Mouse (Mus musculus) retina, adult 2 months (tissue): Measurements from ENCODE around the gene Dhx33.

Source experiments
- DNase-seq: peaks from one replicate; pipeline ENCODE4 v3.0.0-alpha.2; 2012; ENCODE audit warnings: low read depth, low spot score

Gene Dhx33

GRCm38 (mm10) chr11:70982030-70982429, 22.2 kb downstream of the Dhx33 start:
- DNase-seq: no peak

DNA sequence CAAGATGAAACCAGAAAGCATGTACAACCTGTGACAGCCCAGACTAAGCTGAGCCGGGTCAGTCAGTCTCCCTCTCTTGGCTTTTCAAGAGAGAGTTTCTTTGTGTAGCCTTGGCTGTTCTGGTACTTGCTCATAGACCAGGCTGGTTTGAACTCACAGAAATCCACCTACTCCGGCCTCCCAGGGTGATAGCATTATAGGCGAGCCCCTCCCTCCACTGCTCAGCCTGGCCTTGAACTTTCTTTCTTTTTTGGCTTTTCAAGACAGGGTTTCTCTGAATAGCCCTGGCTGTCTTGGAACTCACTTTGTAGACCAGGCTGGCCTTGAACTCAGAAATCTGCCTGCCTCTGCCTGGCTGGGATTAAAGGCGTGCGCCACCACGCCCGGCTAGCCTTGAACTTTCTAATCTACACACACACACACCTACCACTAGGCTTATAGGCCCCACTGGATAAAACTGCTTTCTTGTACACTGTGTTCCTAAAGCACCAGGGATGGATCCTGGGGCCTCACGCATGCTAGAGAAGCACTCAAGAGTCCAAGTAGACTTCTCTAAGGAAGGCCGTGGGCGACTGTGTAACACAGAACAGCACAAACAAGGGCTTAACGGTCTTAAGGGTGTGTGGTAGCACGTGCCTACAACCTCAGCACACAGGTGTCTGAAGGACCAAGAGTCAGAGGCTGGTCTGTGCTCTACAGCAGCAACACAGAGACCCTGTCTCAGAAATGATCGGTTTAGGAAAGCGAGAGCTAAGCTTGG, 23.3 kb downstream of the Dhx33 start:
- no peak for DNase-seq

GRCm38 (mm10) chr11:70980232-70980631, 24.0 kb downstream of the Dhx33 start:
- no peak for DNase-seq

- DNase-seq: no peak
Observed at GRCm38 (mm10) chr11:70977293-70977692, 26.9 kb downstream of the Dhx33 start.

- DNase-seq: no peak
Observed at GRCm38 (mm10) chr11:70975193-70975592, 29.0 kb downstream of the Dhx33 start.

DNA sequence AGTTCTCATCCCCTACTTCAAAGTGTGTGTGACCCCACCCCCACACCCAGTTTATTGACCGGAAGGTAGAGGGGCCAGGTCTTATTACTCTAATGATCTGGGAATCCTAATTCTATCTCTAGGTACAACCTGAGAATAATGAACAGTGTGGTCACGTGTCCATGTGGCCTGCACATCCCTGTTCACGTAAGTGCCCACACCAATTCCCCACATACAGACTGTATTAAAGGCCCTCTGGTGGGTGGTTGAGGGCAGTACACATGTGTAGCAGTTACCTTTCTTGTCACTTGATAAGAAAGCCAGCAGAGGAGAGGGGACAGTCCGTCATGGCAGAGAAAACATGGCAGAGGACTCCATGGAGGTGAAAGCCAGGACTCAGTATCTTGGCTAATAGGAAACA, 30.3 kb downstream of the Dhx33 start:
- DNase-seq: no peak

- DNase-seq: no peak
Observed at GRCm38 (mm10) chr11:70972586-70972985, 31.7 kb downstream of the Dhx33 start.

DNA sequence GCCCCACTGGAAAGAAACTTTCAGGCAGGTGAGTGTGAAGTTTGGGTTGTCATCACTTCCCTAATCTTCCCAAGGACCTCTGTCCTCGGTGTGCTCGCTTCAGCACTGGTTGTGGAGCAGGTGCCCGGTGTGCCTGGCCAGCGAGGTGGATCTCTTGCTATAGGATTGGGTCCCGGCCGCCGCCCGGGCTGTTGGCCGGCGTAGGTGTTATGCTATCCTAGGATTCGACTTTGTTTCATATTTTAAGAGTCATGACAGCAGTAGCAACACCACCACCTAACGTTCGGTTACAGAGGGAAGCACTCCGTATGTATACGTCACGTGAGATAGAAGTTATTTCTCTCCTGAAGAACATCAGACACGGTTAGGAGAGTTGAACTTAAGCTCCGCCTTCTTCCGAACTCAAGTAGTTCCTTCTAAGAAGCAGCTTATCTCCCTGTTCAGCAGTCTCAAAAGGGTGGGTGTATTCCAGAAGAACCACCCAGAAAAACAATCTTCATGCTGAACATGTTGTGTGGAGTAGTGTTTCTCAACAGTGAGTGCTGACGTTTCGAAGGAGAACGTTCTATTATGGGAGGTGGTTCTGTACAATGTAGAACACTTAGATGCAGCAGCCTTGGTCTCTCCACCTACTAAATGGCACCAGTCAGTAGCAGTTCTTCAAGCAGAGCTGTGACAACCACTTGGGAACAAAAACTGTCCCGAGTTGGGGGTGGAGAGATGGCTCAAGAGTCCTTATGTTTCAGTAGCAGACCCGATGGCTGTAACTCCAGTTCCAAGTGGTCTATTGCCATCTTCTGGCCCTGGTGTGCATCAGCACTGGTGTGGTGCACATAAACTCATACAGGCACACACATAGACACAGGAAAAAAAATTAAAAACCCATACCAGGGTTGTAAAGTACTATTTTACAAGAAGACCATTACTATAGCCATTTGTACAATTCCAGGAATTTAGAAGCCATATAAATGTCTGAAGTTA, 33.4 kb downstream of the Dhx33 start:
- DNase-seq: no peak

DNA sequence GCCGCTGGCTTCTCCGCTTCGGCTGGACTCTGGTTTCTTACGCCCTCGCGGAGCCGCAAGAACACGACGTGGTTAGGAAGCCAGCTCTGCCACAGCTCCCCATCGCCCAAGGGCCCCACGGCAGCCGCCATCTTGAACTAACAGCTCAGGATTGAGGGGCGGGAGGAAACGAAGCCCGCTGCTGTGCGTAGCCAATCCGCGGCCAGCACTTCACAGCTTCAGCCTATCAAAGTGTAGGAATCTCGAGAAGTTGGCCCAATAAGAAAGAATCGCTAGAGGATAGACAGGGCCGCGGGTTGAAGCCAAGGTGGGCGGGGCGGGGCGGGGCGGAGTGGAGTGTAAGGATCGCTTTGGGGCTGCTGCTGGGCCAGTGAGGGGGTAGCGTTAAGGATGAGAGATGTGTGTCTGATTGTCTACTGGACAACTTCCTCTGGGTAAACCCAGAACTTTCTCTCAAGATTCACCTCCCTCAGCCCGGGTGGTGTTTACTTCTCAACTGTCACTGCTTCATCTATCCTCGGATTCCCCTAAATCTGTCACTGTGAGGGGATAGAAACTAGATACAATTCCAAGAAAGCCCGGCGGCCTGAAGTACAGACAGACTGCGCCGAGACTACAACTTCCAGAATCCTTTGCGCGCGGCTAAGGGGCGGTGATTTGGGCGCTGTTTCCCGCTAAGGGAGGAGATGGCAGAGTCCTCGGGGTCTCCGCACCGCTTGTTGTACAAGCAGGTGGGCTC, 34.2 kb downstream of the Dhx33 start, which contains the start of the genes Nup88 and Rpain:
Gene Nup88, minus strand, starts transcription at position 153 of the 739 bp plus-strand sequence.
Gene Rpain, plus strand, starts transcription at position 393 of the 739 bp plus-strand sequence.
- DNase-seq: peak; percentile 89

GRCm38 (mm10) chr11:70969271-70969794, 34.9 kb downstream of the Dhx33 start:
- DNase-seq: no peak

DNA sequence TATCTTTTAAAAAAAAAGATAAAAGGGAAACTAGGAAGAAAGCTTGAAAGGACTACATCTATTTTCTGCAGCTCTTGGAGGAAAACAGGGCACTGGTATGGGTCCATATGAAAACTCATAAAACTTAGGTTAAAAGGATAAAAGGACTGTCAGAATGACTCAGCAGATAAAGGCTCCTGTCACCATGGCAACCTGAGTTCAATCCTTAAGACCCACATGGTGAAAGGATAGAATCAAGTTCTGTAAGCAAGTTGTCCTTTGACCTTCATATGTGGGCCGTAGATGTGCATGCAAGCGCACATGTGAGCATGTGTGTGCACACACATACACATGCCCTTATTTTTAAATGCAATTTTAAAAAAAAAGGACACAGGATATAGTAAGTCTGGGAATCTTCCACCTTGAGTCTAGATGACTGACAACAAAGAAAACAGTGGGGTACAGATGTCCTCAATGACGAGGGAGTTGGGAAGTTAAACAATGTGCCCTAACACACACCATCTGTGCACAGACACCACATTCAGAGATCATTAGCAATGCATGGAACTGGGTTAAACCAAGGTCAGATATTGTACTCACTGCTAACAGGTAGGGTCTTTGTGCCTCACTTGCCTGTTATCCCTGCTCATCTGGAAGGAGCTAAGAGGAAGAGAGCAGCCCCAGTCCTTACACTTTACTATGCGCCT, 39.9 kb downstream of the Dhx33 start:
- DNase-seq: no peak

DNA sequence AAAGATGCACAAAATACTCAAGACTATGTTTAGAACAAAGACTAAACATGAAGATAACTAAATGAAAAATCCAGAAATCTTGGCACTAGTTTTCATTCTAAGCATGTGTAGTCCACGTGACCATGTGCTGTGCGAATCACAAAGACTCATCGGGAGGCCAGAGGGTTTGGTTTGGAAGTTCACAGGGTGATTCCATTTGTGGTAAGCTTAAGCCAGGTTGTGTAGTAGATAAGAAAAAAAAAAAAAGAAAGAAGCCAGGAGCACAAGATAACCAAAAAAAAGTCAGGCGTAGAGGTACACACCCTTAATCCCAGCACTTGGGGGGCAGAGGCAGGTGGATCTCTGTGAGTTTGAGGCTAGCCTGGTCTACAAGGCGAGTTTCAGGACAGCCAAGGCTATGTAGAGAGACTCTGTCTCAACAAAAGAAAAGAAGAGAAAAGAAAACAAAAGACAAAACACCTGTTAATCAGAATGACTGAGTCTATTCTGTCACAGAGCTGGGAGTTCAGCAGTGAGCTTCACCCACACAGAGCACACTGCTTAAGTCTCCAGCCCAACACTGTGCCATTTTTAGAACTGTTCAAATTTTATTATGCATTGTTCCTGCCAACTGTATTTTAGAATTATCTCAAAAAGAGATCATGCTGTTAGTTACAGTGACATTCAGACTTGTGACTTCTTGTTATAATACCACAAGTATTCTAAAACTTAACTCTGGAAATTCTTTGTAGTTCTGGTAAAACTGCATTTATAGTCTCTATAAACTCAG, 43.3 kb downstream of the Dhx33 start:
- no peak for DNase-seq

DNA sequence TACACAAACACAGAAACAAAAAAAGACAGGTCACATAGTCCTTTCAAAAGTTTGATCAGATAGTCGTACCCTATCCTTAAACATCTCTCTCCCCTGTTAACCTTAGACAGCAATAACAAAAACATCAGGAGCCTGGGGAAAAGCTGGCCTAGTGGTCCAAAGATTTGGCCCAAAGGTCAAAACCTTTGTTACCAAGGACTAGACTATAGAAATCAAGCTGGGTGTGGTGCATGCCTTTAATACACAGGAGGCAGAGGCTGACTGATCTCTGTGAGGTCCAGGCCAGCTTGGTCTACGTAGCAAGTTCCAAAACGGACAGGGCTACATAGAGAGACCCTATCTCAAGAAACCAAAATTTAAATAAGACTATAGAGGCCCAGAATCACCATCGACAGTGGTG, 49.5 kb downstream of the Dhx33 start:
- DNase-seq: no peak

DNA sequence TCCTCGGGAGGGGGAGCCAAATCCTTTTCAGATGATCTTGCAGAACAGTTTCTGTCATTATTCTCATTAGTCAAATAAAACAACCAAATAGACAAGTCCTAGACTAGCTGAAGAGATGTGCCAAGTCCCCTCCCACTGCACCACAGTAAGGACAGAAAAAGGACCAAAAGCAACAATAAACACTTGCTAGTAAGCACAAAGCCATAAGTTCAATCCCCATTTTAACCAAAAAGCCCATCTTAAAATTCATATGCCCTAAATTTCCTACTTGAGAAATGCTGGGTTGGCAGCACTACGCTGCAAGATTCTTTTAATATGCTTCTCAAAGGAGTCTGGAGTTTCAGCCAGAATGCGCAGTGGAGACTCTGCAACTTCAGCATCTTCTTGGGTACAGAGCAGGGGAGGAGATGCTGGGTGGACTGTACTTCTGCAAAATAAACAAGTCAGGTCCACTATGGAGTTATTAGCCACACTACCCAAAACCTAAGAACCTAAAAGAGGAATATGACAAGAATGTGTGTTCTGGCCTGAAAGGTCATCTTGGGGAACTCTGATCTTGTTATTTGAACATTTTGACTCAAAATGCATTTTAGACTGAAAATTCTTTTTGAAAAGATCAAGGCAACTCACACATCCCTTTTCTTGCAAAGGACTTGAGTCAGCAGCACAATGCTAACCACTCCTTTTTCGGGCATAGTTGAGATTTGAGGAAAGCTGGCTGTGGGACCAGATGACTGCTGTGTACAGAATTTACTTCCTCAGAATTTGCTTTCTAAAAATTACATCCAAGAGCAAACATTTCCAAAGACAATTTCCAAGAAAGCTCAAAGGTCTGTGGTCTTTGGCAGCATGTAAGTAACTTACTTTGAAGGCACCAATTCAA, 59.1 kb downstream of the Dhx33 start:
- DNase-seq: no peak

GRCm38 (mm10) chr11:70943651-70944050, 60.6 kb downstream of the Dhx33 start:
- DNase-seq: no peak

DNA sequence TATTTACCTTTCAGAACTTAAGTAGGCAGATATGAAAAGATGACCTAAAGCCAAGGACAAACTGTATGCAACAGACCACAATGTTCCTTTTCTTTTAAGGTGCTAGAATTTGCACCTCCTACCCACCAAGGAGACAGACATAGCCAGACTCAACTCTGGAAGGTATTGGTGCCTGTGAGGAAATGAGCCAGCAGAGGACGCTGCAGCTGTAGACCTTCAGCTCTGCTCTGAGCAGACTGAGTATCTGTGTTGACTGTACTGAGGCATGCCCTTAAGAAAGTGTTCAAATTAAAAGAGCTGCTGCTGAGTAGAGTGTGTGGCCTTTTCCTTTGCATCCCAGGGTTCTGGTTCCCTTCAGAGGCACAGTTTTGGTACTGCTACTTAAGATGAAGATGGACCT, 61.6 kb downstream of the Dhx33 start:
- DNase-seq: no peak

GRCm38 (mm10) chr11:70935316-70935715, 68.9 kb downstream of the Dhx33 start:
- DNase-seq: no peak
